Mouse (Mus musculus) brain, adult 2 months (tissue): ENCODE measurements around the gene Eif4e3.

Source experiments
- DNase-seq: peaks from one replicate; pipeline ENCODE4 v3.0.0; 2011; ENCODE audit warnings: low read depth, low spot score

Eif4e3 gene

DNA sequence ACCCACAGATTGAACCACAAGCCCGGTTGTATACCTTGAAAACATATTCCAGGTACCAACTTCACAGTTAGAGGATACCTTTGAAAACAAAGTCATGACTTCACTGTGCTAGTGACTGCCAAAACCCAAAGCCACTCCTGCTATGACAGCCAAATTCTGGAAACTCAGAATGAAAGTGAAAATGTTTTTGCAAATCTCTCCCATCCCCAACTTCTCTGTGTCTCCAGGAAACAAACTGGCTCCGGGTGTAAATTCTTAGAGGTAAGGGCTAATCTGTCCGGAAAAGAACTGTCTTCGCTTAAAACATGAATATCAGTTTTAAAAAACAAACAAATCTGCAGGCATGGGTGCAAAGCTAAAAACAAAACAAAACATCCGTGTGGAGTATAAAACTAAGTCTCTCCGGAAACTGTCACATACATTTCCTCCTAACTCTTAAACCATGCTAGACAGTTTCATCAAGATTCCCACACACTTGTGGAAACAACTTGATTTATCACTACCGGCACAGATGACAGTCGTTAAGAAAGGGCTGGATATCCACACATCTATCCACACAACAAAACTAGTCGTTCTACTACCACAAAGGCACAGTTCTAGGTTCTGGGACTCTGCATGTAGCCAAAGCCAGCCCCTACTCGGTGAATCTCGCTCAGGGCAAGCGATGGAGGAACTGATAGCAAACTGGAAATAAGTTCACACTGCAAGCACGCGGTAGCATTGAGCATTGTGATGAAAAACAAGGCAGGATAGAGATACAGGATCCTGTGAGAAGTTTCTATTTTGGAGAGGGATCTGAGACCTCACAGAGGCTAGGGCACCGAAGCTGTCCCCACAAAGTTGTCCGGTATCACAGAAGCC lies 884 bp downstream of the Eif4e3 start:
- DNase-seq = no peak

GRCm38 (mm10) chr6:99663232-99663631 lies 3.3 kb downstream of the Eif4e3 start:
- DNase-seq = no peak

- no peak for DNase-seq
Measured at GRCm38 (mm10) chr6:99660443-99660842, 6.1 kb downstream of the Eif4e3 start.

GRCm38 (mm10) chr6:99658586-99658985 lies 8.0 kb downstream of the Eif4e3 start:
- no peak for DNase-seq

DNA sequence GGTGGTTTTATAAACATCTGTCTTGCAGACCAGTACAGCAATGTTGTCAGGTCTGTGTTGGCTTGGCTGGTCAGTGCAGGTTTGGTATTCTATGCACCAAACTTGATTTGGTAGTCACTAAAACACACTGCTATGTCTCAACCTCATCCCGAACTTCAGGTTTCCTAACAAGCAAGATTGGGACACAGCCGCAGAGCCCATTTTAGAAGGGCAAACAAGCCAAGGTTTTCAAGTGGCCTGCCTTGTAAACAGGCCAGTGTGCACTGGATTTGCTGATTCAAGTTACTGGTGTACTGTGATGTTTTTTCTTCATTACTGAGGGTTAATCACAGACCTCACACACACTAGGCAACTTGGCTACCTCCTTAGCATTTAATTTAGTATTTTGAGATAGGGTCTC lies 10.5 kb downstream of the Eif4e3 start:
- no peak for DNase-seq

- DNase-seq = no peak
Measured at GRCm38 (mm10) chr6:99655488-99655887, 11.1 kb downstream of the Eif4e3 start.

DNA sequence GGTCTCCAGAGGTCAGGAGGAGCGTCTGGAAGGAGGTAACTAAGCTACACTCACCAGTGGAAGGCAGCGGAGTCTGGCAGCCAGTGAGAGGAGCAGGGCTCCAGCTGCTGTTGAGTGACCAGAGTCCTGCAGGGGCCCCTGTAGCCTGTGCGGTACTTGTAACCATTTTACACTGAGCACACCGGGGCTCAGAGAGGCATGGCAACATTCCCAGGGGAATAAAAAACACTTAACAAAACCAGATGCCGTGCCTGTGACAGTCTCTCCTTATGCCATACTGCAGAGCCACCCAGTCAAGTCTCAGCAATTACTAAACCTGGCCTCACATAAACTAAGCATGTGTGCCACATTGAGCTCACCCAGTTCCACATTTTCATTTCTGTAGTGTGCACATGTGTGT lies 12.2 kb downstream of the Eif4e3 start:
- no peak for DNase-seq

DNA sequence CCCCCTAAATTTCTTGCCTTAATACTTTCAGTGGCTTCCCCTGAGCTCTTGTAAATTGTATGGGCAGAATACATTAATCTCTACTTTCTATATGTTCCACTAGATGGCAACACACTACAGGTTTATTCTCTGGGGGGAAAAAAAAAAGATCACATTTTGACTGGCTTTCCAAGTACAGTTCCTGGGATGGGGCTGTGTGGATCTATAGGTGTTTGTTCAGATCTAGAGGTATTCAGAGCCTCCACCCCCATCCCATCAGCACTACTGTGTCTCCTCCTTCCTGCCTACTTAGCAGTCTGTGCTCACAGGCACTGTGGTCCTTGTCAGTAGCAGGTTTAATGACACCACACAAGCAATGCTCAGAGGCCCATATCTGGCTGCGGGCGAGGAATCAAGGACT lies 14.2 kb downstream of the Eif4e3 start:
- DNase-seq = peak; percentile 24

DNA sequence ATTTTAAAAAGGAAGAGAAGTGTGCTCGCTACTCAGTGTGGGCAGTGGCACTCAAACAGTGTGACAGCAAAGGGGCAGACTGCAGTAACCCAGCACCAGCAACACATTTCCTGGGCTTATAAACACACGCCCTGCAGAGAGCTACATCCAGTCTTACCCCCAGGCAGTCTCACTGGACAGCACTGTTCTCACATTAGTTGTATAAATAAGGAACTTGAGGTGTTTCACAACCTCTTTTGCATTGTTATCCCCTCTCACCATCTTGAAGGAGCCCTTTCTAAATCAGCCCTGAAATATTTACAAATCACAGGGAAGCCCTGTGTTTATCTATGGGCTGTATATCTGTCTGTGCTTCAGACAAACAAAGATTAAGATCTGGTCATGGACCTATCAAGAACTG lies 17.3 kb downstream of the Eif4e3 start:
- DNase-seq = no peak

DNA sequence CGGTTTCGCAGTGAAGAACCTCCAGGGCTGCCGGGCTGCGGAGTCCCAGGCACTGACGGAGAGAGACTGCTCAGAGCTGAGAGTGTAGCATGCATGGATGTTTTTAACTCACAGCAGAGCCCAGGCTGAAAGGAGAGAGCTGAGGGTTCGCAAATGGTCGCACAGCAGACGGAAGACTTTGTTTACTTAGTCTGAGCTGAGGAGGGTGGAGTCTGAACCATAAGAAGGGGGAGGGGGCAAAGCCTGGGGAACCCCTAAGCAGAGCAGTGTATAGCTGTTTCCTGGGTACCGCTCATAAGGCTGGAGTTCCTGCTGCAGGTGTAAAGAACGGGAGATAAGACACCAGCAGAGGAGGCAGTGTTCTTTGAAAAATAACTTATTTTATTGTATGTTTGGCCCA lies 20.2 kb downstream of the Eif4e3 start:
- DNase-seq = no peak

- no peak for DNase-seq
Measured at GRCm38 (mm10) chr6:99644876-99645275, 21.7 kb downstream of the Eif4e3 start.

DNA sequence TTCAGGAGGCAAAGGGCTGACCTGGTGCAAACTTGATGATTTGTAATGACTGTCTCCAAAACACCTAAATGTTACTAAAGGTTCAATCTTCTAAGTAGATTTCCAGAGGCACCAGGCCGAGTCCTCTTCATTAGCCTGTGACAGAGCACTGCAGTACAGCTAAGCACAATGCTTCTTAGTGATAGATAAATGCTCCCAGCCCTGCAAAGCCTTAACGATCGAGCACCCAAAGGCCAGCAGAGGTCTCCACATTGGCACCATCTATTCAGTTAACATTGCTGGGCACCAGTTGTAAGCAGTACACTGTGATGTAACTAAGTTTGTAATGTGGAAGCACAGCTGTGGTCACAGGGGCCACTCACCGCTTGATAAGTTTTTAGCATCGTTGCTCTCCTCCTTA lies 22.2 kb downstream of the Eif4e3 start:
- no peak for DNase-seq

DNA sequence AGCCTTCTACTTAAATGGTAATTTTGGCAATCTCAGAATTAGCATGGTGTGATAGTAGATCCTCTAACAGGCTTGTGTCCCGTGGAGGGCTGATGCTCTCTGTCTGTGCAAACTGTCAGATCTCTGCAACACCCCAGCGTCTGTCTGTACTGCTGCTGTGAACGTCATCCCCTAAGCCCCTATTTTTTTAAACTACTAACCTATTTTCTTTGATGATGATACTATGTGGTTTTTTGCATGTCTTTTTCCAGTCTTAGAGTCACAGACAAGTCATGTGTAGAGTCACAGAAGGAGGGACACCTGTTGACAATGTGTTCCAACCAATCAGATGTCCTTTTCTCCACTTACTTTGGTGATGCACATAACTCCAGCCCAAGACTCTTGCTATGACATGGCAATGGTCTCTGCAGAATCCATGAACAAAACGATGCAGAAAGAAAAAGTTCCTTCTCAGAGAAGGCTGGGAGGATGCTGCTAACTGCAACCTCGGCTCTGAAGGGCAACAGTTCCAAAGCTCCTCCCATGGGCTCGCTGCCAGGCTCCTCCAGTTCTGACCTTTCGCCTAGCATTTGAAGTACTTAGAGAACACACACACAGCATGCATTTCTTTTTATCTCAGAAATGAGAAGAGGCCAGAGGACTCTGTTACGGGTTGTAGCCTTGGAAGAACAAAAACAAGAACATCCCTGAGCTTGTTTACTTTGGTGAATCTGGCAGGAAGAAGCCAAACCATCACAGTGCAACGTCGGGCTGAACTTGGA lies 23.0 kb downstream of the Eif4e3 start:
- no peak for DNase-seq

GRCm38 (mm10) chr6:99637456-99637855 lies 29.1 kb downstream of the Eif4e3 start:
- no peak for DNase-seq

GRCm38 (mm10) chr6:99636801-99637200 lies 29.8 kb downstream of the Eif4e3 start:
- no peak for DNase-seq

GRCm38 (mm10) chr6:99636121-99636520 lies 30.4 kb downstream of the Eif4e3 start:
- no peak for DNase-seq

DNA sequence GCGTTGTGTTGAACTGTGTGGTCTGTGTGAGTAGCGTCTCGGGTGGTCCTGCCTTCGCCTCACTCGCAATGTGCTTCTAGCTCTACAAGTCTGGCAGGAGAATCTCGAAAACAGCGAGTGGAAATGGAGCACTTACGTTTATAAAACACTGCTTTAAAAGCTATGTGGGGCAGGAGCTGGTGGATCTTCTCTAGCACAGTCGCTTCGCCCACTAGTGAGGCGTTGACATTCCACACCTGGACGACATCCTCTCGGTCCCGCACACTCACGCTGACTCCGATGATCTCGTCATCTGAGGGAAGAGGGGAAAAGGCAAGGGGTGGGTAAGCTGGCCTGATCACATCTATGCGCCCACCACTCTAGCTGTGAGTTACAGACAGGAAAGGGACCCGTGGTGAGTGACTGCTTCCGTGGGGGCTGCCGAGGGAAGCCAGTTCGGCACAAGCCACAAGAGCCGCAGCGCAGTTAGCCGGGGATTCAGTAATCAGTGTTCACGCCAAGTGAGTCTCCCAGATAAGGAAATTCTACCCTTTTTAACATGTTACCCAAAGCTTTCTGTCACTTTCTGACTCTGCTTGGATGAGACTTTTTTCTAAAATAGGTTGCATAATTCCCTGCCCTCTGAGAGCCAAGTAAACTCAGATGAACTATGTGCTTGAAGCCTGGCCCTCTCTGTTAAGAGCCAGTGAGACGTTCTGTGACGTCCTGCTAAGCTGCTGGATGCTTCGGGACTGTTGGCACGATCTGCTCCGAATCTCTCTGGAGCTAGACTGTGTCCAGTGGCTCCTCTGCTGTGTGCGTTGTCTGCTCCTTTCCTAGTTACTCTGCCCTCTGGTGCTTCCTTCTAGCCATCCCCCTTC lies 34.2 kb downstream of the Eif4e3 start:
- DNase-seq = no peak

- no peak for DNase-seq
Measured at GRCm38 (mm10) chr6:99631637-99632036, 34.9 kb downstream of the Eif4e3 start.

DNA sequence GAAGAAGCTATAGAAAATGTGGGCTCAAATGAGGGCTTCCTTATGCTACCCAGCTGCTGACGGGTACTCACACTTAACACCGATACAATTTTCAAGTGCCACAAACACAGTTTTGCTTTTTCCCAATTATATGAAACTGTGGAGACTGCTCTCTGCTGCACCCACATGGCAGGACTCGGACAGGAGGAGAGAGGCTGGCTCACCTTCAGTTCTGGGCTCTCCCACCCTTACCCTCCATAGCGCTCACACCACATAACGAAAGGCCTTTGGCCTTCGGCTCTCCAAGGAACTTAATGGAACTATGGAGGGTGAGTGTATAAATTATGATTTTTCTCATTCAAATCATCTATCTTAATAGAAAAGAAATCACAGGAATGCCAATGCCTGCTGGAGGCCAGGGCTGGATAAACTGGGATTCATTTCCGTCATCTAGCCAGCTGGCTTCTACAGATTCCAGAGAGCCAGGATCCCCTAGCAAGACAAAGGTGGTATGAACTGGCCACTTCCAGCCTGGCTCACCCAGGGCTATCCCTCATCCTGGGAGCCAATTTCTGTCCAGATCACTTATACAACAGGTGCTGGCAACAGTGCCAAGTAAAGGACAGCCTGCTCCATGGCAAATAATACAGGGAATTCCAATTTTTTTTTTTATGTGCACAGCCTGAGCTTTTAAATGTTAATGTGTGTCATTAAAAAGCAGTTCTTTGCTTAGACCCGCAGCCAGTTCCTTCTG lies 36.7 kb downstream of the Eif4e3 start:
- peak; percentile 77 for DNase-seq

DNA sequence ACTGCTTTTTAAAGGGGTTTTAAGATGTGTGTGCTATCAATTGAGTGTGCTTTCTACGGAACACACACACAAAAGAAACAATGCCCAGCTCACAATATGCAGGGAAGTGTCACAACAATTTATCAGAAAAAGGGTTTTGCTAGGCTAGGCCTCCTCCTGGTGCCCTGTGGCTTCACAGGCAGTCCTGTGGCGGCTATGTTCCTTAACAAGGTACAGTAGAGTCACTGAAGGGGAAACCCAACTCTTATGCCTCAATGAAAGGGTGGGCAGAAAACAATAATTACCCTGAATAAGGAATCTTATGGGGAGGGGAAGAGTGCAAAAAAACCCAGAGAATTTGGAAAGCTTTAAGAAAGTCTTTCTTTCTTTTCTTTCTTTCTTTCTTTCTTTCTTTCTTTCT lies 40.2 kb downstream of the Eif4e3 start:
- no peak for DNase-seq

- DNase-seq = no peak
Measured at GRCm38 (mm10) chr6:99625803-99626202, 40.8 kb downstream of the Eif4e3 start.
